Mouse (Mus musculus) NIH3T3 (cell line): ENCODE data around the gene Pgpep1.

ENCODE experiments used
- DNase-seq: peaks from one replicate; pipeline ENCODE4 v3.0.0-alpha.2; 2012; ENCODE audit warnings: low read depth

Pgpep1 gene

DNA sequence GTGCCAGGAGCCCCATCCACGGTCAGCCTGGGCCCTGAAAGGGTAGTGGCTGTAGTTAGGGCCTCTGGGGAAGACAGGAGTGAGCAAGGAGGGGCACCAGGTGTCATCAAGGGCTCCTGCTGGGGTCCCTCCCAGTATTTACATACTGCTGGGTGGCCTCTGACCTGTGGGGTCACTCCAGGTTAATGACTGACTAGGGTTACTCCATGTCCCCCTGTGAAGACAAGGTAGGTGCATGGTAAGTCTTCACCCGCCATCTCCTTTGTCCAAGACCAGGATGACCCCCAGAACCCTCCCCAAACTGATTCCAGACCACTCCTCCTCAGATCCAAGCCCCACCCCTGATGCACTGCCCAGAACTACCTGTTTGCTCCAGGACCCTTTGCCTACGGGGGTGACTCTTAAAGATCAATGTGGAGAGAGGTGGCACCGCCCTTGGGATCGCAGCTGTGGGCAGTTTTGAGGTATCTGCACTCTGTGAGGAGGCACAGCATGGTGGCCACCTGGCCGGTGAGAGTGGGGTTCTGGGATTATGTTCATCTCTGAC lies 27.8 kb downstream of the Pgpep1 start, which contains the start of gene Gdf15:
Gene Gdf15 (minus strand): TSS at position 111 of the 547 bp plus-strand sequence.
- DNase-seq: no peak

DNA sequence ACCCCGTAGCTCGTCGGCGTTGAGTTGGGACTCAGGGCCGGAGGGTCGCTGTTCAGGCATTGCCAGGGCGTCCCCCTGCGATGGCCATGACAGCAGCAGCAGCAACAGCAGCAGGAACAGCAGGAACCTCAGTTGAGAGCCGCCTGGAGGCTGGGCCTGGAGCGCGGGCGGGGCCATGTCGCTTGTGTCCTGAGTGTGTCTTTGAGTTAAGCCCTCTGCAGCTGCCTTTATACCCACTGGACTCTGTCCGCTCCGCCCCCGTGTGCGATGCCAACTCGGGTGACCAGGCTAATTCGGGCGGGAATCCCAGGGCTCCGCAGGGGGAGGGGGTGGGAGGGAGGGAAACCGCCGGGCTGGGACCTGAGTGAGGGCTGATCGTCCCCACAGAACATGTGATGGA lies 28.8 kb downstream of the Pgpep1 start:
- DNase-seq: no peak

DNA sequence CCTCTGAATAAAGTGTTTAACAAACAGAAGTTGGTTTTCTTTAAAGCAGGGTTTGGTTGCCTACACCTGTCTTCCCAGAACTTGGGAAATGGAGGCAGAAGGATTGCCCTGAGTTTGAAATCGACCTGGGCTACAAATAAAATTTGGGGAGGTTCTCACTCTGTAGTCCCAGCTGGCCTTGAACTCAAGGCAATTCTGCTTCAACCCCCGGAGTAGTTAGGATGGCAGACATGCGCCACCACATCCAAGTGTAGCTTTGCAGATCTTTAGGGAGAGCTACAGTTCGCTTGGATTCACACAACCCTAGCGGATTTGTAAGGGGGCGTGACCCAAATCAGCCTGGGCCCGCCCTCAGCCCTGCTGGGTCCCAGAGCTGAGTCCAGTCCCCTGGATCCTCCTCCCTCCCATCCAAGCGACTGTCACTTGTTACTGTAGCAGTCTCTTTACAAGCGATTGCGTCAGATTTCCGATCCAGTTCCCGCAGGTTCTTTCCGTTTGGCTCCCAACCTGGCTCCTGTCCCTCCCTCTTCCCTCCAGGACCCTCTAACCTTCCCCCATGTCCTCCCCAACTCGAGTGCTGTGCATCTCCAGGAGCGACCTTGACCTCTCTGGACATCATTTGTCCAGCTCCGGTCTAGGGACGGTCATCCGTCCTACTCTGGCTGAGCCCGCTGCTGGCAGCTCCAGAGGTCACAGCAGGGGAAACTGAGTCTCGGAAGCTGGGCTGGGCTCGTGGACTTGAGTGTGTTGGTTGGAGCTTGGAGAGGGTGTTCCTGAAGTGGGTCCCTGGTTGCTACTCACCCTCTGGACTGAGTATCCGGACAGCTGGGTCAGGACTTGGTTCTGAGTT lies 29.4 kb downstream of the Pgpep1 start:
- peak; percentile 73 for DNase-seq

DNA sequence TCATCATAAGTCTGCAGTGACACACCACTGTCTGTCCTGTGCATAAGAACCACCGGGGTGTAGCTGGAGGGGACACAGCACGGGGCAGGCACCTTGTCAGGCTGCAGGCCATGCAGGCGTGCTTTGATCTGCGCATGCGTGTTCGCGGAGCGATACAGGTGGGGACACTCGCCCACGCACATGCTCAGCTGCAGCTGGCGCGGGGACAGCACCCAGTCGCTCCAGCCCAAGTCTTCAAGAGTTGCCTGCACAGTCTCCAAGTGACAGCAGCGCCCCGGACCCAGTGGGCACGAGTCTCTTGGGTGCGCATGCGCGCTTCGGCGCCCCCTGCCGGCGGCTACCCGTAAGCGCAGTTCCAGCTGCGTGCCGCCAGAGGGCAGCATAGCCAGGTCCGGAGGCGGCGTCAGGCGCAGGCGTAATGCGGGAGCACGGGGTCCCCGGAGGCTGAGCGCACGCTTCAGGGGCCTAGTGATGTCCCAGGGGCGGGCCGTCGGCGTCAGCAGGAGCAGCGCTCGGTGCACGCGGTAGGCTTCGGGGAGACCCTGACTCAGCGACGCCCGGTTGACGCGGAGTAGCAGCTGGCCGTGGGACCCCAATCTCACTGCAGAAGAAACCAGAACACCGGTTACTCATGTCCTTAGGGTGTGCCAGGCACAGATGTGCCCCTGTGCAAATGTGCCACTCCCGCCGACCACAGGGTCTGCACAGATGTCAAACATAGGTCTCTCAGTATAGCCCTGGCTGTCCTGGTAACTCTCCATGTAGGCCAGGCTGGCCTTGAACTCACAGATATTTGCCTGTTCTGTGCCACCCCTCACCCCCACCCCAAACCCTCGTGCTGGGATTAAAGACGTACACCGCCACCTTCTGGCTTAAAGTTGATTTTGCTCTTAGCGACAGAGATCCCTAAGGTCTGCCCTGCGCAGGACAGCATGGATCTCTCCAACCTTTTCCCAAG lies 30.3 kb downstream of the Pgpep1 start:
- peak; percentile 89 for DNase-seq

DNA sequence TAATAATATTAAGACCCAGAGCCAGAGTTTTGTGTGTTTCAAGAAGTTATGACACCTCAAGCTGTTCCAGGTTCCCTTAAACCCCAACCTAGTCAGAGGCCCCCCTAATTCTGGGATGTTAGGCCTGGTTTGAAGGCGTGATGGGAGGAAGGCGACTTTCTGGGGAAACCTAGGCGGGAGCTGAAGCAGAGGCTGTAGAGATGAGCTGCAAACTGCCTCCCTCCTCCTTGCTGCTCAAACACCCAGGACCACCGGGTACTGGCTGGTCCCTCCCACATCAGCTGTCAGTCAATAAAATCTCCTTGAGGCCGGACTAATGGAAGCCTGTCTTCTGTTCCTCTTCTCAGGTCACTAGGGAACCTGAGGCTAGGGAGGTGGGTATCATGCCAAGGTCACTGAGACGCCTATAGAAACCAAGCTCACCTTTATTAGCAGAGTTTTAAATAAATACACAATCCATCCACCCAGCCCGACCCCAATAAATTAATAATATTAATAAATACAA lies 31.1 kb downstream of the Pgpep1 start:
- no peak for DNase-seq

DNA sequence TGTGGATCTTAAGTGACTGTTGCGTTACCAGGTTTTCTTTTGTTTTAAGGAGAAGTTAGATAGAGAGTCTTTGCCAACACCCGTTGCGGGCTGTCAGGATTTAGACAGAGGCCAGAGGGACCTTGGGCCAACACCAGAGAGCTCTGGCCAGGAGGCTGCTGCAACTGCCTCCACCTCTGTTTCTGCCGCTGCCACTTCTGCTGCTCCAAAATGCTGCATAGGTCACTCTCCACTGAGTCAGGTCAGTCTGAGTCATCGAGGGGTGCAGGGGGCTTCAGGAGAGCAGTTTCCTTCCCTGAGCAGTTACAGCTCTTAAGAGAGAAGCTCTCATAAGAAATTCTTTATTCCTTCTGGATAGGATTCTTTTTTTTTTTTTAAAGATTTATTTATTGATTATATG lies 33.1 kb downstream of the Pgpep1 start:
- DNase-seq: peak; percentile 59

DNA sequence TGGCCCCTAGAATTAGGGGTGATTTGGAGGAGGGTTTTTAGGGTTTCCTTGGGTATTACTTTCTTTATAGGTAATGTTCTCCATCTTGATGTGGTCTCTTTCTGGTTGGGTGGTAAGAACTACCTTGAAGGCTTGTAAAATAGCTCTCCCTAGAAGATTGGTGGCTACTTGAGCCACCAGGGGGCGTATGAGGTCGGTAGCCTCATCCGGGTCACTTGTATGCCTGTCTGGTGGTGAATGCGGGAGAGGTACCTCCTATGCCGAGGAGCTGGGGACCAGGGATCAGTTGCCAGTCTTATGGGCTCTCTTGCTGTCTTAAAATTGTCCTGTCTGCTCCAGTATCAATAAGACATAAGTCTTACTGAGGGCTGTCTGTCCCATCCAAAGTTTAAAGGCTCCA lies 35.1 kb downstream of the Pgpep1 start:
- DNase-seq: peak; percentile 41

DNA sequence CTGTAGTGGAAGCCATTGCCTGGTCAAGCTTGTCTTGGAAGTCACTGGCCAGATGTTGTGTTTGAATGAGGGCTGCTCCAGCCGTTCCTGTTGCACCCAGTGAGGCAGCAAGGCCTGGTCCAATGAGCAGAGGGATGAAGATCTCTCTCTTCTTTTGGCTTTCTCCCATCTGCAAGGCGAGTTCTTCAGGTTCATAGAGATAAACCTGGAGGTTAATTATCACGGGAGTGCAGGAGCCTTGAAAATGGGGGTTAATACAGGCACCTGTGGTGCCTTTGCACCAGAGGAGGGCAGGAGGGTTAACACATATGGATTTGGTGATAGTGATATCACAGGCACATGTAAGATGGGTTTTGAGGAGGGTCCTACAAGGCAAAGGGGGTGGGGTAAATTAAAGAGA lies 38.0 kb downstream of the Pgpep1 start:
- DNase-seq: no peak

DNA sequence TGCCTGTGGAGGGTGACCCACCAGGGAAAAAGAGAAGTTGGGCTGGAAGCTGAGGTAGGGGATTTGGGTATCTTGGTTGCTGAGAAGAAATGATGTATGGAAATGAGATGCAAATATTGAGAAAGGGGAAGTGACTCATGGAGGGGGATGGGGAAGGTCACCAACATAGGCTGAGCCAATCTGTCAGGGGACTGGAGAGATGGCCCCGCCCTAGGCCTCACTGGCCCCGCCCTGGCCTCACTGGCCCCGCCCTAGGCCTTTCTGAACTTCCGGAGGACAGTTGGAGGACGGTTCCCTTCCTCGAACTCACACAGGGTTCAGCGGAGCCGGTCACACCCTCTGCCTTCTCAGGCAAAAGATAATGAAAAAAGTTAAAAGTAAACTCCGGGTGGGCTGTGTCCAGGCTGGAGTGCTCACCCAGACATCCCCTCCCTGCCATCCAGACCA lies 41.3 kb downstream of the Pgpep1 start:
- DNase-seq: peak; percentile 69

DNA sequence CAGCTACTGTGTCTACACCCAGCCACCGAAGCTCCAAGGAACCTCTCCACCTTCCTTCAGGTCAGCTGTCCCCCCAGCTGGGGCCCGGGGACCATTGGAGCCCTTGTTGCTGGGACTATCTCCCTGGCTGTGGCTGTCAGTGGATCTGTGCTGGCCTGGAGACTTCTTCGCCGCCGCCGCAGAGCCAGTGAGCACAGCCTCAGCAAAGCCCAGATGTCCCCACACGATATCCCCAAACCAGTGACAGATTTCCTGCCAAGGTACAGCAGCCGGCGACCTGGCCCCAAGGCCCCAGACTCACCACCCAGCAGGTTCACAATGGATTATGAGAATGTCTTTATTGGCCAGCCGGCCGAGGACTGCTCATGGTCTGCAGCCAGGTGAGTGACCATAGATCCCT lies 42.2 kb downstream of the Pgpep1 start:
- DNase-seq: no peak

DNA sequence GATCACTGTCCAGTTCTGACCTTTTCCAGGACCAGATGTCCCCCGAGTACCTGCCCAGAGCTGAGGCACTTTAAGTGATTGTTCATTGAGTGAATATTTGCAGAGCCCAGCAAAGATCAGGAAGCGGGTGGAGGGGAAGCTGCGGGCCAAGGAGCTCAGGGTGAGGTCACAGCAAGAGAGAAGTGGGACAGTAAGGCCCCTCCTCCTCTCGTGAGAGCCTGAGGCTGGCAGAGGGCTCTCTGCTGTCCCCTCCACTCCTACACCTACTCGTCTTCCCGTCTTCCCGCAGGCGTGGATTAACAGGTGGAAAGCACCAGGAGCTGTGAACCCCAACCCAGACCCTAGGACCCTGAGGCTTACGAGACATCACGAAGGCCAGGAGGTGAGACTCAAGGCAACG lies 43.5 kb downstream of the Pgpep1 start:
- no peak for DNase-seq

DNA sequence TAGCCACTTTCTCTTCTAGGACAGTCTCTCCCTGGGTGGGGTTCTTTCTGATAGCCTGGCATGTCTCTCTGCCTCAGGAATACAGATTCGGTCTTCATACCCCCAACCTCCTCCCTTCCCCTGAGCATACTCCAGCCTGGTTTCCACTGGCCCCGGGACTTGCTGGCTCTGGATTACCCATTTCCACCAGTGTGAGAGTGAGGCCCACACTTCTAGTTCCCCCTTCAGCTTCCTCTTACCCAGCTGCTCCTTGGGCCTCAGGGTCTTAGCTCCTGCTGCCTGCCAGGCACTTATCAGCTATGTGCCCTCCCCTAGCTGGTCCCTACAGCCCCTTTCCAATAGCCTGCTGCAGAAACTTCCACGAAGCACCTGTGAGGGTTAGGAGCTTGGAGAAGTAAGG lies 44.3 kb downstream of the Pgpep1 start, which contains the start of gene Lrrc25:
Gene Lrrc25 (plus strand): TSS at position 262 of the 400 bp plus-strand sequence.
- DNase-seq: no peak

DNA sequence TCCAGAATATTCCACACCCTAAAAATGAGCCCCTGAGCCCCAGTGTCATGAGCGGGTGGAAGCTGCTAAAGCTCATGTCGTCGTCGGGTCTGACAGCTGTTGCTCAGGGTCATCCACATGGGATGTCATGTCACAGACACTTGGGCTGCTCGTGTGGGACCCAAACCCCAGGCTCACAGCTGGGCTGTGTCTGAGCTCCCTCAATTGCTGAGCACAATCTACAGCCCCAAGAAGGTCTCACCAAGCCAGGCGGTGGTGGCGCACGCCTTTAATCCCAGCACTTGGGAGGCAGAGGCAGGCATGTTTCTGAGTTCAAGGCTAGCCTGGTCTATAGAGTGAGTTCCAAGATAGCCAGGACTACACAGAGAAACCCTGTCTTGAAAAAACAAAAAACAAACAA lies 44.9 kb downstream of the Pgpep1 start:
- DNase-seq: no peak

DNA sequence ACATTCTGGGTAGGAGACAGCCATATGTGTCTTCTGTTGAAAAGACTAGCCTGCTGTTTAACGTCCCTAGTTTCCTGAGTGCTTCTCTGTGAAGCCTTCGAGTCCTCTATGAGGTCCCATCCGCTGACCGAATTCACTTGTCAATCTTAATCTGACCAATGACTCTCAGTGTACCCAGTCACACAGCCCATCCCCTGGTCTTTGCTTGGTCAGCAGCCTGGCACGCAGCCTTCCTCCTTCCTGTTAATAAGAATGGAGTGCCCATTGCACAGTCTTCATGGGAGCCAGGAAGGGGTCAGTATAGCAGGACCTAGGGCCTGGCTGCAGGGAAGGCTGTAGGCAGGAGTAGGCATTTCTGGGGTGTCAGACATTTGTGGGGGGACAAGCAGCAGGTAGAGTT lies 45.7 kb downstream of the Pgpep1 start:
- DNase-seq: no peak

DNA sequence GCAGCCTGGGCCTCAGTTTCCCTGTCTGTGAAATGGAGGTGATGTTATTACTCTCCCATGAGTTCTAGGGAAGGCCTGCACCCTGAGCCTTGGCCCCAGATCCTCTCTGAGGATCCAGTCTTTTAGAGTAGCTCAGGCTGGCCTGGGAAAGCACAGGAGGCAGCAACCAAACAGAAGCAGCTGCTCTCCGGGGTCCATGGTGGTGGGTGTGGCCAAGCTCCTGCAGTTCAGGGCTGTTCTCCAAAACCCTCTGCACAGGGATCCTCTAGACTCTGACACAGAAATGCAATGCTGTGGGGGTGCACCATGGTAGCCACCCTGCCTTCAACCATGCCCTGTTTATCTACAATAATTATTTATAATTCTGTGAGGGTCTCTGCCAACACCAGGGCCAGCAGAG lies 46.4 kb downstream of the Pgpep1 start:
- no peak for DNase-seq

DNA sequence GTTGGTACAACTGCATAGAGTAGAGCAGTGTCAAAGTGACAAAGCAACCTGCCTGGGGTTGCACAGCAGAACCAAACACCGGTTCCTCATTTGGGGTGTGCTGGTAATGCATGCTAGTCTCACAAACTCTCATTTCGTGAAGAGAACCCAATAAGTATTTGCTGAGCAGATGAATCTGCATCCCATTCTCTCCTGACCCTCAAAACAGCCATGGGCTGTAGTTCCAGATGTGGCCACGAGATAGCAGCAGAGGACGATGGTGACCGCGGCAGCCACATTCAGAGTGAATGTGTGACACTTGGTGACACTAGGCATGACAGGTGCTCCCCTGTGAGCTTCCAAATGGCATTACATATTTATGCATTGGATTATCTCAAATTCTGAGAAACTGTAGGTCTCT lies 48.3 kb downstream of the Pgpep1 start:
- DNase-seq: peak; percentile 84

DNA sequence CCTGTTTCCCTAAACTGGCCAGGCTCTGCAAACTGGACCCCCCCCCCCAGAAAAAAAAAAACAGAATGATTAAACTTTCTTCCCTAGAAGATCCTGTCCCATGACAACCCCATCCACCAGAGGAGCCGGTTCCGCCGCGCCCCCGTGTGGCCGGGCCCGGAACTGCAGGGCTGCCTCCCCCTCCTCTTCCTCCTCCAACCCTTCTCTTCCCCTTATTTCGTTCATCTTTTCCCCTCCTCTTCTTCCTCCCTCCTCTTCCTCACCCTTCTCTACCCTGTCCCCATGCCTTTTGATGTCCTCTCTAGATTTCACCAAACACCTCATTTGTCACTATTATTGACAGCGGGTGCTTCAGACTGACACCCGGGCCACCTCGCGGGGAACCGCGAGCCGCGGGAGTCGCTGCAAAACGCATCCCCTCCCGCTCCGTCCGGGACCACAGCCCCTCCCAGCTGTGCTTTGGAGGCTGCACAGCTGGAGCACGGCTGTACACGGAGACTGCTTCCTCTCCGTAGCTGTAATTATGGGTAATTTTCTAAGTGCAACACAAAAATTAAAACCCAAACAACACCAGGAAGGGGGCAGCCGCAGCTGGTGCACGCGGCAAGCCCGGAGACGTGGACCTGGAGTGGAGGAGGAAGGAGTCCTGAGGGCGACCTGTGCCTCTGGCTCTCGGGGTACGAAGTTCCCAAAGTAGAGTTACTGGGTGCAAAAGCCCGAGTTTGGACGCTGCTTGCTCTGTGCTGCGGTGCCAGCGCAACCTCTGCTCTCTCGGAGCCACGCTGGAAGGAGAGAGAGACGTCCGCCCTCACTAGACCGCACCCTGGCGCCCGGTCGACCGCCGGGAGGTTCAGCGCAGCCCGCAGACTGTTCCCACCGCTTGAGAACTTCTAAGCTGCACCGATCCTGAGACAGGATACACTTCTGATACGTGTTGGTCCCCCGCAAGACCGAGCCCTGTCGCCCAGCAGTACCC lies 49.1 kb downstream of the Pgpep1 start:
- peak; percentile 91 for DNase-seq

DNA sequence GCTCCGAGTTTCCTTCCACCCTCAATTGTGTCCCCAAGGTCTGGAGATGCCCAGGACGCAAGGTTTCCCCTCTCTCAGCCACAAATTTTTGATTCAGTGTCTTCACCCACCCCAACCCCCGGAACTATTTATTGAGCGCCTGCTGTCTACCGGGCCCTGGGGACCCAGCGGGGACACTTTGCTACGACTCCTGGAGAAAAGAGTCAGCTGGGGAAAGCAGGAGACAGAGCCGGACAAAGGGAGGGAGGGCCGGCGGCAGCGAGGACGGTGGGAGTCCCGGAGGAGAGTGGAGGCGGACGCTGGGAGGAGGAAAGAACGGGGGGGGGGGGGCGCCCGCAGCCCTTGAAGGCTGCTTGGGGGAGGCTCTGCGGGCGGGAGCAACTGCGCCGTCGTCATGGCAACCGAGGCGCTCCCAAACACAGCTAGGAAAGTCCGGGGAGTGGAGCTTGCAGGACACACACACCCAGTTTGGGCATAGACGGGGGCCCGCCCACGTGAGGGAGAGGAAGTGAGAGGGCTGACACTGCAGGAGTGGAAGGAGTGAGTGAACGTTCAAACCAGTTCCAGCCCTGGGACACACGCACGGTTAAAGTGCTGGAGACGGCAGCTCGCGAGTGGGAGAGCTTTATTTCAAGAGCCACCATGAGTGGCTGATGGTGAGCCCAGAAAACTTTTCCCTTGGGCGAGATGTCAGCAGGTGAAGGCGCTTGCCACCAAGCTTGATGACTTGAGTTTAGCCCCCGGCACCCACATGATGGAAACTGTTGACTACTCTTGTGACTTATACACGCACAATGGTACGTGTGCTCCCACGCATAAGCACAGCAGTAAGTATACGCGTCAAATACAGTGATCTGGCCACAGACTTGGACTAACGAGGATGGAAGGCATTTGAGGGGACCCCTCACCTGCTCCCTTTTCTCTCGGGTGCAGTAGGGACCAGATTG lies 50.1 kb downstream of the Pgpep1 start:
- DNase-seq: peak; percentile 98

DNA sequence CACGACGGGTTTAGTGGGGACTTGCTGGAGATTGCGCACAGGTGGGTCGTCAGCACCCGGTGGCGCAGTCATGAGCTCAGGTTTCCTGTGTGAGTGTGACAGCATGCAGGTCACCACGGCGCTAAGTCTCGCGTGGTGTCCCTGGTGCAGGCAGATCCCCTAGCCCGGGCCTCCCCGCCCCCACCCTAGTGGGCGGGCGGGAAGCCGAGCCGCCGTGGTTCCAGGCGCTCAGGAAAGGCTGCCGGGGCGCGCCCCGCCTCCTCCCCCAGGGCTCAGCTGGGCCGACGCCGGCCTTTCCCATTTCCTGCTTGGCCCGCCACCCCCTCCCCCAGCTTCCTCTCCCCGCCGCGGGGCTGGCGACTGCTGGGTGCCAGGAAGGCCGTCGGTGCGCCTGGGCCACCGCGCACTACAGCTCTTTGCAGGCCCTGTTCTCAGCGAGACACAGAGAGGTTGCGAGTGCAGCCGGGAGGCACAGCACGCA lies 50.8 kb downstream of the Pgpep1 start:
- peak; percentile 96 for DNase-seq
